Mouse (Mus musculus): ENCODE measurements around the gene E2f6. TPM values are rescaled to one million over a fixed set of nuclear protein-coding genes. Genes with fewer than 3 reads are reported as not detected.

E2f6 gene
- polyA plus RNA-seq, 1 experiment from 2014 or later = 11.7 TPM

DNA sequence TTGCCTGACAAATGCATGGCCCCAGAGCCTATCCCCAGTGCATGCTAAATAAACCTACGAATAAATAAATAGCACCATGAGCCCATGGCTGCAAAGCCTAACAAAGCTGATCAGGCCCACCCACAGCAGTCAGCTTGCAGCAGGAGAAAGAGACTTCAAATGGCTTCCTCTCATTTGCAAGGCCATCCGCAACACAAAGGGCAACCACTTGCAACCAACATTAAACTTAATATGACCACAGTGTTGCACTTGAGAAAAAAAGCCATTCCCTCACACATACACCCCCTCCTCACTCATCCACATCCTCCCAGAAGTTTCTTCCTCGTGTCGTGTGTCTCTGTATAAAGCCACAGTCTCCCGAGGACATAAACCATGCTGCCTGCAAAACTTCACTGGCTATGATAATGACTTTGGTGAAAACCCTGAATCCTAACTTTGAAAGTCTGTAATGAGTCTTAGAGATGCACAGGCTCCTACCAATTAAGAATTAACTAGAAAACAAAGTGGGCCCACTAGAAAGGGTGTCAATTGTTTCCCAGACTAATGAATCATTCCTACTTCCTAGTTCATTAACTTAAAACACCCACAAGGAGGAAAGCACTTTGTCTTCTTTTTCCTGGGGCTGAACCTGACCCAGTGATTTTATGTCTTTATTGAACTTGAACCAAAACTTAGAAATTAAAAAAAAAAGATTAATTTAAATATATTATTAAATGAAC is 7.4 kb upstream of the E2f6 start:
- Histone ChIP-seq H3K27me3 (replicated peaks; ENCODE audit: control insufficient read depth, insufficient read depth, low read length) (peaks cover 5% of the 10 kb centered on the region; the same call in 1 of the 2 replicates), H3K27ac (ENCODE audit: low read depth, low read length) (no peak overlapping the region), H3K9ac (ENCODE audit: low read depth, low read length) (no peak overlapping the region), H3K4me1 (replicated peaks; ENCODE audit: control insufficient read depth, insufficient read depth, low read length) (no peaks in the 10 kb centered on the region), H3K36me3 (ENCODE audit: control insufficient read depth, insufficient read depth) (no peaks in the 10 kb centered on the region), H3K4me3 (ENCODE audit: low read depth, low read length) (no peak overlapping the region), H3K4me2 (replicated peaks; ENCODE audit: low read depth) (no peak overlapping the region), H3K9me3 (ENCODE audit: control insufficient read depth) (no peaks in the 10 kb centered on the region)
- WGBS = 54% methylated on average over 5 of the region's 5 CpGs
- ATAC-seq = no peak
- TF ChIP-seq CTCF (IDR thresholded peaks at IDR 0.05; ENCODE audit: low read depth) = no peak

DNA sequence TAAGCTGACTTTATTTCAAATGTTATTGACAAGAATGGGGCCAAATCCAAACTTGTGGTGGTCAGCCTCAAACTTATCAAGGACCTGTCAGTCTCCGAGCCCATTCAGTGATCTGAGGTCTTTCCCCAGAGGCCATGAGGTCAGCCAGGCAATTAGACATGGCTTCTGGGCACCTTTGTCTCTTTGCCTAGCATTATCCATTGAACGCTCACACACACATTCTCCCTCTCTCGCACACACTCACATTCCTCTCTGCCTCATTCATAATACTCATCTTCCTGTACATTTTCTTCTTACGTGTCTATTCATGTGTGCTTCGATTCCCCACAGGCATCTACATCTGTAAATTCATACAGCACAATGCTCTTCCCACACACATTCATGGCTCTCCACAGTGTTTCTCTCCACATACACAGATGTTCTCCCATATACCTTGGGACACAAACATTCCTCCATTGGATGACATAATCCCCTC is 6.8 kb upstream of the E2f6 start:
- H3K27me3 ChIP-seq (replicated peaks; ENCODE audit: control insufficient read depth, insufficient read depth, low read length) = peaks cover 5% of the 10 kb centered on the region; the same call in 1 of the 2 replicates
- H3K4me1 ChIP-seq (replicated peaks; ENCODE audit: control insufficient read depth, insufficient read depth, low read length) = no peaks in the 10 kb centered on the region
- no peaks in the 10 kb centered on the region for H3K36me3 ChIP-seq (ENCODE audit: control insufficient read depth, insufficient read depth)
- no peak for TF ChIP-seq CTCF (IDR thresholded peaks at IDR 0.05; ENCODE audit: low read depth)
- H3K9ac ChIP-seq (ENCODE audit: low read depth, low read length) = no peak overlapping the region
- no peak overlapping the region for H3K27ac ChIP-seq (ENCODE audit: low read depth, low read length)
- H3K4me3 ChIP-seq (ENCODE audit: low read depth, low read length) = no peak overlapping the region
- no peak overlapping the region for H3K4me2 ChIP-seq (replicated peaks; ENCODE audit: low read depth)
- no peaks in the 10 kb centered on the region for H3K9me3 ChIP-seq (ENCODE audit: control insufficient read depth)
- no peak for ATAC-seq
- 76% methylated on average over 5 of the region's 5 CpGs for WGBS

DNA sequence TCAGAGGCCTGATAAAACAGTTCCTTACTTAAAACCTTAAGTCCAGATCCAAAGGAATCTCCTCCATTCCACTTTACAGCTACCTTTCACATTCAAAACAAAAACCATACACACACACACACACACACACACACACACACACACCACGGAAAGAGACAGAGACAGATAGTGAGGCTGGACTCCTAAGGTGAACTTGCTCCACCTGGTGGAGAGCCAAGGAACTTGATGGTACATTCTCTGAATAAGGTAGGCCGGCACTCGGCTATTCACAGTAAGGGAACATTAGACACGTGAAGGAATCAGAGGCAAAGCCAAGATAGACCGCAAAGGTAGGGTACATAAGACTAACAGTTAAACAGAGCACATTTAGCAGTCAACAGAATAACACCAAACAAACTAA is 5.3 kb upstream of the E2f6 start:
- Histone ChIP-seq H3K27ac (ENCODE audit: low read depth, low read length) (no peak overlapping the region), H3K9me3 (ENCODE audit: control insufficient read depth) (no peaks in the 10 kb centered on the region), H3K4me2 (replicated peaks; ENCODE audit: low read depth) (no peak overlapping the region), H3K4me3 (ENCODE audit: low read depth, low read length) (no peak overlapping the region), H3K9ac (ENCODE audit: low read depth, low read length) (no peak overlapping the region), H3K36me3 (ENCODE audit: control insufficient read depth, insufficient read depth) (no peaks in the 10 kb centered on the region), H3K27me3 (replicated peaks; ENCODE audit: control insufficient read depth, insufficient read depth, low read length) (peaks cover 12% of the 10 kb centered on the region; the same call in 1 of the 2 replicates), H3K4me1 (replicated peaks; ENCODE audit: control insufficient read depth, insufficient read depth, low read length) (no peaks in the 10 kb centered on the region)
- ATAC-seq = 0 out of 2 replicates have a peak, but pooled peaks have one; percentile 42
- 3% methylated on average over 5 of the region's 5 CpGs for WGBS
- TF ChIP-seq CTCF (IDR thresholded peaks at IDR 0.05; ENCODE audit: low read depth) = peak; percentile 97

- no peak for ATAC-seq
- Histone ChIP-seq H3K9me3 (ENCODE audit: control insufficient read depth) (no peaks in the 10 kb centered on the region), H3K4me2 (replicated peaks; ENCODE audit: low read depth) (no peak overlapping the region), H3K27ac (ENCODE audit: low read depth, low read length) (no peak overlapping the region), H3K9ac (ENCODE audit: low read depth, low read length) (no peak overlapping the region), H3K27me3 (replicated peaks; ENCODE audit: control insufficient read depth, insufficient read depth, low read length) (peaks cover 12% of the 10 kb centered on the region; the same call in 1 of the 2 replicates), H3K36me3 (ENCODE audit: control insufficient read depth, insufficient read depth) (no peaks in the 10 kb centered on the region), H3K4me1 (replicated peaks; ENCODE audit: control insufficient read depth, insufficient read depth, low read length) (no peaks in the 10 kb centered on the region), H3K4me3 (ENCODE audit: low read depth, low read length) (no peak overlapping the region)
- 39% methylated on average over 3 of the region's 3 CpGs for WGBS
- TF ChIP-seq CTCF (IDR thresholded peaks at IDR 0.05; ENCODE audit: low read depth) = peak; percentile 78
Observed at GRCm38 (mm10) chr12:16808045-16808444, 2.7 kb upstream of the E2f6 start.

DNA sequence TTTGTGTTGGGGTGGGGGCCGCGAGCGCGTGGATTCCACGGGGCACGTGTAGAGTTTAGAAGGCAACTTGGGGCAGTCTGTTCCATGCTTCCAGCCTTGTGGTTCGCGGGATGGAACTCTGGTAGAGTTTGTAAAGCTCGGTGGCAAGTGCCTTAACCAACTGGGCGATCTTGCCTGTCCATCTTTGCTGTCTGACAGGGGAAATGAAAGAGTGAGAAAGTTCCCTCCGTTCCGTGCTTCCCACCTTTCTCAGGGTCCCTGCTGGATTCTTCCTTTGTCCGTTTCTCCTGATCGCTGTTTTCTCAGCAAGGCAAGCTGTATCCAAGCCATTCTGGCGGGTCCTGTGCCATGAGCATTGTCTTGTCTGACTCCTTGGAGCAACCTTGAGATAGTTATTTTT is 714 bp downstream of the E2f6 start:
- no peak overlapping the region for H3K27ac ChIP-seq (ENCODE audit: low read depth, low read length)
- no peak for TF ChIP-seq CTCF (IDR thresholded peaks at IDR 0.05; ENCODE audit: low read depth)
- no peaks in the 10 kb centered on the region for H3K4me1 ChIP-seq (replicated peaks; ENCODE audit: control insufficient read depth, insufficient read depth, low read length)
- peaks cover 9% of the 10 kb centered on the region; the same call in 1 of the 2 replicates for H3K27me3 ChIP-seq (replicated peaks; ENCODE audit: control insufficient read depth, insufficient read depth, low read length)
- H3K9me3 ChIP-seq (ENCODE audit: control insufficient read depth) = no peaks in the 10 kb centered on the region
- peak overlapping the region; percentile 75 for H3K4me3 ChIP-seq (ENCODE audit: low read depth, low read length)
- peak overlapping the region; percentile 95 for H3K4me2 ChIP-seq (replicated peaks; ENCODE audit: low read depth)
- ATAC-seq = peak; percentile 25
- peak overlapping the region; percentile 76 for H3K9ac ChIP-seq (ENCODE audit: low read depth, low read length)
- H3K36me3 ChIP-seq (ENCODE audit: control insufficient read depth, insufficient read depth) = peaks cover 5% of the 10 kb centered on the region; the same call in 1 of the 2 replicates
- 1% methylated on average over 15 of the region's 15 CpGs for WGBS

DNA sequence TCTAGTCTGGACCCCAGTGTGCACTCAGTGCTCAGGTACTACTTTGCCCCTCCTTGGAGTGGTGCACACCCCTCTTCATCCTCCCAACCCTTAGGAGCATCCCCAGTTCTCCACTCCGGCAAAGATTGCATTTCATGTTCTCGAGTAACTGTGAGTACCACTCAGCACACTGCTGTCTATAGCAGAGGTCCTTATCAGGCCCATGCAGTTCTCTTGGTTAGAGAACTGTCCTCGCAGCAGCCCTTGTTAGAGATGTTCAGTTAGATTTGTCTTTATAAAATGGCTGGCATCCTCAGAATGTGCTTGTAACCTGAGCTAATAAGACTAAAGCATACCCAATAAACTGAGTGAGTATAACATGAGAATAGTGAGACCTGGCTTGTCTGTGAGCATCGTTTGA is 6.4 kb downstream of the E2f6 start:
- Histone ChIP-seq H3K4me2 (replicated peaks; ENCODE audit: low read depth) (no peak overlapping the region), H3K4me3 (ENCODE audit: low read depth, low read length) (no peak overlapping the region), H3K27ac (ENCODE audit: low read depth, low read length) (no peak overlapping the region), H3K9ac (ENCODE audit: low read depth, low read length) (no peak overlapping the region), H3K27me3 (replicated peaks; ENCODE audit: control insufficient read depth, insufficient read depth, low read length) (no peaks in the 10 kb centered on the region), H3K4me1 (replicated peaks; ENCODE audit: control insufficient read depth, insufficient read depth, low read length) (no peaks in the 10 kb centered on the region), H3K36me3 (ENCODE audit: control insufficient read depth, insufficient read depth) (peaks cover 40% of the 10 kb centered on the region), H3K9me3 (ENCODE audit: control insufficient read depth) (no peaks in the 10 kb centered on the region)
- TF ChIP-seq CTCF (IDR thresholded peaks at IDR 0.05; ENCODE audit: low read depth) = no peak
- ATAC-seq = no peak
- WGBS = 86% methylated on average over 4 of the region's 4 CpGs

Measured in intestine, postnatal 0 days (tissue).